Mouse (Mus musculus) MEL (cell line): ENCODE measurements at regions not wholly inside any gene's neighbourhood (a gene's known extent, or its start where the extent isn't known, plus 50 kb on each side); places are given as distances from the start of the nearest gene placed in this dataset.

Experiments used
- DNase-seq: peaks from one replicate; pipeline ENCODE4 v3.0.0; 2011; ENCODE audit warnings: low read depth, low spot score
- H3K27ac ChIP-seq: 2 replicates; pipeline ENCODE4 v1.5.1; 2012; ENCODE audit warnings: low read depth, mild to moderate bottlenecking, control low read depth, low read length, moderate library complexity; ENCODE audit not compliant: control insufficient read depth
- H3K27me3 ChIP-seq, 2 experiments: fragments of 150-350 bp in 1 of 2; sonication (generic) in 1 of 2; 2 replicates each; pipeline ENCODE4 v1.6.1; 2012; ENCODE audit warnings: low read length in 2 of 2, mild to moderate bottlenecking in 2 of 2, improper control_type of control experiment in 1 of 2, moderate library complexity in 1 of 2; ENCODE audit not compliant: insufficient read depth in 2 of 2, control insufficient read depth in 1 of 2
- H3K36me3 ChIP-seq, 2 experiments: 2 replicates each; pipeline ENCODE4 v1.6.1; 2012 to 2014; ENCODE audit warnings: low read length in 2 of 2, improper control_type of control experiment in 1 of 2, inconsistent platforms in 1 of 2, mild to moderate bottlenecking in 1 of 2; ENCODE audit not compliant: insufficient read depth in 2 of 2, control insufficient read depth in 1 of 2
- H3K4me1 ChIP-seq, 2 experiments: fragments of 150-350 bp in 1 of 2; sonication (generic) in 1 of 2; 2 replicates each; pipeline ENCODE4 v1.6.1; 2012; ENCODE audit warnings: low read length in 2 of 2, improper control_type of control experiment in 1 of 2, mild to moderate bottlenecking in 1 of 2; ENCODE audit not compliant: insufficient read depth in 2 of 2, control insufficient read depth in 1 of 2
- H3K4me3 ChIP-seq, 2 experiments: fragments of 150-350 bp in 1 of 2; sonication (generic) in 1 of 2; 2 replicates each; pipeline ENCODE4 v1.5.1; 2012; ENCODE audit warnings: low read depth in 2 of 2, low read length in 2 of 2, mild to moderate bottlenecking in 2 of 2, moderate library complexity in 2 of 2, control low read depth in 1 of 2, improper control_type of control experiment in 1 of 2; ENCODE audit not compliant: control insufficient read depth in 1 of 2, insufficient read depth in 1 of 2
- H3K79me2 ChIP-seq: 2 replicates; pipeline ENCODE4 v1.6.1; 2012; ENCODE audit warnings: mild to moderate bottlenecking, low read length, moderate library complexity; ENCODE audit not compliant: control insufficient read depth, poor library complexity, insufficient read depth
- H3K9ac ChIP-seq: 2 replicates; pipeline ENCODE4 v1.6.1; 2012; ENCODE audit warnings: low read depth, mild to moderate bottlenecking, control low read depth, low read length, moderate library complexity; ENCODE audit not compliant: control insufficient read depth, poor library complexity, severe bottlenecking
- H3K9me3 ChIP-seq: fragments of 150-350 bp; sonication (generic); replicated peaks from 2 replicates; pipeline ENCODE4 v1.6.1; 2012; ENCODE audit warnings: mild to moderate bottlenecking, low read length, improper control_type of control experiment, moderate library complexity; ENCODE audit not compliant: insufficient read depth
- CHD1 ChIP-seq: IDR thresholded peaks from 2 replicates; pipeline ENCODE4 v1.6.1; 2012; ENCODE audit warnings: low read depth, mild to moderate bottlenecking, inconsistent platforms, low read length, improper control_type of control experiment
- CTCF ChIP-seq, 3 experiments: IDR thresholded peaks in 2 of 3; conservative IDR thresholded peaks in 1 of 3; 2 replicates each; pipeline ENCODE4 v1.5.1; 2011 to 2012; ENCODE audit warnings: low read length in 3 of 3, low read depth in 2 of 3, mild to moderate bottlenecking in 2 of 3, improper control_type of control experiment in 1 of 3, inconsistent platforms in 1 of 3, mixed read lengths in 1 of 3, moderate library complexity in 1 of 3; ENCODE audit not compliant: control insufficient read depth in 1 of 3, insufficient read depth in 1 of 3, poor library complexity in 1 of 3, severe bottlenecking in 1 of 3
- ELF1 ChIP-seq: IDR thresholded peaks from 2 replicates; pipeline ENCODE4 v1.6.1; 2014; ENCODE audit warnings: low read depth, mild to moderate bottlenecking, inconsistent platforms, low read length, improper control_type of control experiment, moderate library complexity
- EP300 ChIP-seq, 2 experiments: IDR thresholded peaks; 2 replicates each; pipeline ENCODE4 v1.6.1; 2011; ENCODE audit warnings: improper control_type of control experiment in 2 of 2, low read length in 2 of 2, low read depth in 1 of 2, mild to moderate bottlenecking in 1 of 2
- ETS1 ChIP-seq: IDR thresholded peaks from 2 replicates; pipeline ENCODE4 v1.6.1; 2012; ENCODE audit warnings: low read depth, mild to moderate bottlenecking, inconsistent platforms, low read length, improper control_type of control experiment, moderate library complexity
- GABPA ChIP-seq: IDR thresholded peaks from 2 replicates; pipeline ENCODE4 v1.6.1; 2012; ENCODE audit warnings: low read depth, mild to moderate bottlenecking, inconsistent platforms, low read length, improper control_type of control experiment, moderate library complexity
- JUND ChIP-seq: IDR thresholded peaks from 2 replicates; pipeline ENCODE4 v1.6.1; 2011; ENCODE audit warnings: low read depth, mild to moderate bottlenecking, improper control_type of control experiment, low read length
- KAT2A ChIP-seq: conservative IDR thresholded peaks from 2 replicates; pipeline ENCODE4 v1.6.1; 2012; ENCODE audit warnings: low read depth, low read length, improper control_type of control experiment, inconsistent platforms
- MAFK ChIP-seq: IDR thresholded peaks from 2 replicates; pipeline ENCODE4 v1.6.1; 2011; ENCODE audit warnings: low read depth, mild to moderate bottlenecking, low read length, improper control_type of control experiment, borderline replicate concordance
- MAX ChIP-seq: IDR thresholded peaks from 2 replicates; pipeline ENCODE4 v1.6.1; 2011; ENCODE audit warnings: low read length, improper control_type of control experiment
- MEF2A ChIP-seq: IDR thresholded peaks from 2 replicates; pipeline ENCODE4 v1.6.1; 2014; ENCODE audit warnings: low read depth, mild to moderate bottlenecking, inconsistent platforms, low read length, improper control_type of control experiment; ENCODE audit not compliant: poor library complexity, insufficient replicate concordance, severe bottlenecking; ENCODE audit errors: extremely low read depth
- MXI1 ChIP-seq: IDR thresholded peaks from 2 replicates; pipeline ENCODE4 v1.6.1; 2011; ENCODE audit warnings: mild to moderate bottlenecking, low read depth, low read length, improper control_type of control experiment
- MYB ChIP-seq: IDR thresholded peaks from 2 replicates; pipeline ENCODE4 v1.6.1; 2011; ENCODE audit warnings: mild to moderate bottlenecking, low read depth, low read length, improper control_type of control experiment
- MYC ChIP-seq: IDR thresholded peaks from 2 replicates; pipeline ENCODE4 v1.6.1; 2011; ENCODE audit warnings: low read depth, mild to moderate bottlenecking, low read length, improper control_type of control experiment, moderate library complexity
- NELFE ChIP-seq: IDR thresholded peaks from 2 replicates; pipeline ENCODE4 v1.6.1; 2011; ENCODE audit warnings: low read depth, low read length, improper control_type of control experiment
- NRF1 ChIP-seq: IDR thresholded peaks from 2 replicates; pipeline ENCODE4 v1.6.1; 2014; ENCODE audit warnings: low read depth, mild to moderate bottlenecking, inconsistent platforms, low read length, improper control_type of control experiment, moderate library complexity; ENCODE audit not compliant: poor library complexity, insufficient read depth, severe bottlenecking
- POLR2A ChIP-seq, 2 experiments: IDR thresholded peaks; 2 replicates each; pipeline ENCODE4 v1.6.1; 2011 to 2012; ENCODE audit warnings: low read length in 2 of 2, mild to moderate bottlenecking in 2 of 2, control low read depth in 1 of 2, improper control_type of control experiment in 1 of 2, low read depth in 1 of 2, moderate library complexity in 1 of 2; ENCODE audit not compliant: control insufficient read depth in 1 of 2, insufficient read depth in 1 of 2, poor library complexity in 1 of 2
- POLR2AphosphoS5 ChIP-seq: IDR thresholded peaks from 2 replicates; pipeline ENCODE4 v1.6.1; 2012; ENCODE audit warnings: low read depth, borderline replicate concordance, mild to moderate bottlenecking, inconsistent platforms, low read length, moderate library complexity, mixed read lengths
- RAD21 ChIP-seq: IDR thresholded peaks from 2 replicates; pipeline ENCODE4 v1.6.1; 2011; ENCODE audit warnings: mild to moderate bottlenecking, low read depth, low read length, improper control_type of control experiment
- SMC3 ChIP-seq: IDR thresholded peaks from 2 replicates; pipeline ENCODE4 v1.6.1; 2011; ENCODE audit warnings: low read depth, low read length, improper control_type of control experiment

- Histone ChIP-seq H3K27me3 (no peaks in the 10 kb centered on the region), H3K4me1 (no peaks in the 10 kb centered on the region), H3K4me3 (no peak overlapping the region), H3K27ac (no peak overlapping the region), H3K79me2 (no peaks in the 10 kb centered on the region), H3K9me3 (no peaks in the 10 kb centered on the region), H3K36me3 (no peaks in the 10 kb centered on the region), H3K9ac (no peak overlapping the region)
- TF ChIP-seq NRF1 (no peak), MAFK (no peak), KAT2A (no peak), MAX (no peak), CTCF (IDR thresholded peaks at IDR 0.05 in 2 of 3, conservative IDR thresholded peaks at IDR 0.05 in 1 of 3; ENCODE audit: control insufficient read depth in 1 of 3, insufficient read depth in 1 of 3, low read depth in 2 of 3, low read length in 3 of 3, poor library complexity in 1 of 3, severe bottlenecking in 1 of 3) (no peak), CHD1 (no peak), SMC3 (no peak), RAD21 (no peak), ELF1 (no peak), MEF2A (no peak), NELFE (no peak), POLR2AphosphoS5 (no peak), GABPA (no peak), POLR2A (IDR thresholded peaks at IDR 0.05; ENCODE audit: control insufficient read depth in 1 of 2, insufficient read depth in 1 of 2, low read depth in 1 of 2, low read length in 2 of 2, poor library complexity in 1 of 2) (no peak), MXI1 (no peak), MYB (no peak)
- no peak for DNase-seq
Observed at GRCm38 (mm10) chr10:25715747-25716146, 179.7 kb upstream of the Smlr1 start.

- no peak for TF ChIP-seq MXI1
- TF ChIP-seq ETS1, result no peak
- TF ChIP-seq POLR2A (IDR thresholded peaks at IDR 0.05; ENCODE audit: control insufficient read depth in 1 of 2, insufficient read depth in 1 of 2, low read depth in 1 of 2, low read length in 2 of 2, poor library complexity in 1 of 2), result no peak
- no peak for TF ChIP-seq MAFK
- no peak for TF ChIP-seq EP300 (IDR thresholded peaks at IDR 0.05; ENCODE audit: low read depth in 1 of 2, low read length in 2 of 2)
- no peak for TF ChIP-seq JUND
- no peak for TF ChIP-seq MYC
- no peak for TF ChIP-seq MAX
- Histone ChIP-seq H3K9ac (no peak overlapping the region), H3K9me3 (no peaks in the 10 kb centered on the region)
Observed at GRCm38 (mm10) chr10:25714636-25715035, 178.6 kb upstream of the Smlr1 start.

More at GRCm38 (mm10) chr10:25714636-25715035, 178.6 kb upstream of the Smlr1 start:
- Histone ChIP-seq H3K27ac (no peak overlapping the region), H3K36me3 (no peaks in the 10 kb centered on the region), H3K4me1 (no peaks in the 10 kb centered on the region), H3K79me2 (no peaks in the 10 kb centered on the region), H3K4me3 (no peak overlapping the region), H3K27me3 (no peaks in the 10 kb centered on the region)
- DNase-seq, result no peak
